Mouse (Mus musculus) 3T3-L1 (cell line): Measurements from ENCODE around the gene Gtsf2.
A peak's percentile ranks its signal among the peaks of the same experiment; 100 is the strongest.
"Not testable (repeated sequence)": the region's sequence is repeated elsewhere in the genome, so short reads cannot be mapped to it uniquely, and the experiment has no call there.

Experiments used
- DNase-seq: peaks from one replicate; pipeline ENCODE4 v3.0.0-alpha.2; 2015; ENCODE audit warnings: low read depth, low spot score

Gtsf2 gene

GRCm38 (mm10) chr15:103448369-103448768 is at the start of gene Gtsf2:
Gene Gtsf2, minus strand, starts transcription at chr15:103448469.
- no peak for DNase-seq

- DNase-seq = peak; percentile 98
Observed at GRCm38 (mm10) chr15:103496204-103497140, 48.2 kb upstream of the Gtsf2 start.

- DNase-seq = no peak
Observed at GRCm38 (mm10) chr15:103488336-103488735, 40.1 kb upstream of the Gtsf2 start.

GRCm38 (mm10) chr15:103486658-103487057 is 38.4 kb upstream of the Gtsf2 start:
- no peak for DNase-seq

GRCm38 (mm10) chr15:103485106-103485505 is 36.8 kb upstream of the Gtsf2 start:
- no peak for DNase-seq

- DNase-seq = no peak
Observed at GRCm38 (mm10) chr15:103484490-103484889, 36.2 kb upstream of the Gtsf2 start.

GRCm38 (mm10) chr15:103482488-103482887 is 34.2 kb upstream of the Gtsf2 start:
- DNase-seq = peak; percentile 56

GRCm38 (mm10) chr15:103480129-103480528 is 31.9 kb upstream of the Gtsf2 start:
- no peak for DNase-seq

GRCm38 (mm10) chr15:103479080-103479606 is 30.9 kb upstream of the Gtsf2 start:
- DNase-seq = no peak

- no peak for DNase-seq
Observed at GRCm38 (mm10) chr15:103473769-103474168, 25.5 kb upstream of the Gtsf2 start.

GRCm38 (mm10) chr15:103473182-103473581 is 24.9 kb upstream of the Gtsf2 start:
- DNase-seq = no peak

- DNase-seq = peak; percentile 49
Observed at GRCm38 (mm10) chr15:103472265-103472664, 24.0 kb upstream of the Gtsf2 start.

- DNase-seq = peak; percentile 51
Observed at GRCm38 (mm10) chr15:103471488-103472194, 23.4 kb upstream of the Gtsf2 start.

GRCm38 (mm10) chr15:103462539-103463261 is 14.4 kb upstream of the Gtsf2 start:
- DNase-seq = no peak

GRCm38 (mm10) chr15:103454449-103454848 is 6.2 kb upstream of the Gtsf2 start:
- DNase-seq = no peak

- no peak for DNase-seq
Observed at GRCm38 (mm10) chr15:103453551-103454218, 5.4 kb upstream of the Gtsf2 start, which contains the start of gene Nckap1l. Gene Nckap1l, plus strand, starts transcription at chr15:103453794.

- not testable (repeated sequence) for DNase-seq
Observed at GRCm38 (mm10) chr15:103445966-103446365, 2.3 kb downstream of the Gtsf2 start.

GRCm38 (mm10) chr15:103430241-103430640 is 18.0 kb downstream of the Gtsf2 start, which contains the start of gene Gtsf1:
Gene Gtsf1, minus strand, starts transcription at chr15:103430470.
- no peak for DNase-seq

GRCm38 (mm10) chr15:103427017-103427416 is 21.3 kb downstream of the Gtsf2 start:
- peak; percentile 25 for DNase-seq

- DNase-seq = not testable (repeated sequence)
Observed at GRCm38 (mm10) chr15:103405586-103405985, 42.7 kb downstream of the Gtsf2 start.

- DNase-seq = no peak
Observed at GRCm38 (mm10) chr15:103401361-103401760, 46.9 kb downstream of the Gtsf2 start.
